Mouse (Mus musculus) left cerebral cortex, postnatal 25 days (tissue): ENCODE measurements at regions not wholly inside any gene's neighbourhood (a gene's known extent, or its start where the extent isn't known, plus 50 kb on each side); places are given as distances from the start of the nearest gene placed in this dataset.

Experiments used
- DNase-seq, 2 experiments: peaks; one replicate each; pipeline ENCODE4 v3.0.0; 2022; ENCODE audit warnings: low spot score in 2 of 2, mixed read lengths in 1 of 2
- intact Hi-C: fragments of 180-260 bp; cut with DNase I; formaldehyde crosslinking; loops from one replicate; pipeline ENCODE4 v1.15.1; 2025

GRCm38 (mm10) chr13:71166226-71166625, 324.6 kb upstream of the Adamts16 start:
- intact Hi-C loops, result no loop called here
- no peak for DNase-seq

- intact Hi-C loops, result no loop called here
- DNase-seq, result no peak
Observed at GRCm38 (mm10) chr13:71165096-71165920, 323.7 kb upstream of the Adamts16 start.

DNA sequence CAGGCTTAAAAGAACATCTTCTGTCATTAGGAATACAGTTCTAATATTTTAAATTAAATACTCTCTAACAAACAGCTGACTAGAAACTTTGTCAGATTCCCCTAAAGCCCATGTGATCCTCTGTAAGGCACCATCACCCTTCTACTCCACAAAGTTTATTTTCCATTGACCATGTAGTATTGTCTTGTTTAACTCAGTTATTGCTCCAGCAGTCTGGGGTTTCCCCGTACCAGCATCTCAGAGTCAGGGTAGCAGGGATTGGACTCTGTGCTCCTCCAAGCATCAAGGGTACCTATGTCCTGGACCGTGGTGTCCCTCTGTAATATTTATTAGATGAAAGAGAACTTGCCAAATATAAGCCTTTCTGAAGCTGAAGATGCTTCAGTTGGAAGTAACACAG, 322.4 kb upstream of the Adamts16 start:
- no peak for DNase-seq
- intact Hi-C loops, result no loop called here

GRCm38 (mm10) chr13:71162952-71163351, 321.3 kb upstream of the Adamts16 start:
- DNase-seq, result no peak
- intact Hi-C loops, result no loop called here

DNA sequence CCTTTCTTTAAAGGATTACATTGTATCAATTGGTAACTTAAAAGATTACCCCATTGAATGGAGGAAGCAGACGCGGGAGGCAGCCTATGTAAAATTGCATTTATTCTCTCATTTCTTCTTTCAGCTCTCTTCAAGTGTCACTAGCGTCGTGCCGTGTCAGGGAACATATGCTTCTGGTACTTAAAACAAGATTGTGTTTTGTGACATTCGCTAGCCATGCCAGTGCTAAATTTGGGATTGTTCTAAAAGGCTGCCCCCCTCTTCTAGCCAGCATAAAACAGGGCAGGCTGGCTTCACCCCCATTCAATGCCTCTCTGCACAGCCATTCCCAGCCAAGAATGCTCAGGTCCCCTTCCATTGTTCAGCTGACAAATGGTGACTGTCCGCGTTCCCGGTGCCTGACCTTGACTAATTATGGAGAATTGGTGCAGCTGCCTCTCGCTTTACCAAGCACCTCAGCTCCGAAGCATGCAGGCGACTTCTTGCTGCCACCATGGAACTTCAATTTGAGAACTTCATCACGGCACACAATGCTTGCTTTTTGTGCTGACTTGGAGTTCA, 316.8 kb upstream of the Adamts16 start:
- intact Hi-C loops, result no loop called here
- peak in 1 of 2 experiments; percentile 6 for DNase-seq

GRCm38 (mm10) chr13:71157656-71158299, 316.2 kb upstream of the Adamts16 start:
- DNase-seq, result peak in 1 of 2 experiments; percentile 14

DNA sequence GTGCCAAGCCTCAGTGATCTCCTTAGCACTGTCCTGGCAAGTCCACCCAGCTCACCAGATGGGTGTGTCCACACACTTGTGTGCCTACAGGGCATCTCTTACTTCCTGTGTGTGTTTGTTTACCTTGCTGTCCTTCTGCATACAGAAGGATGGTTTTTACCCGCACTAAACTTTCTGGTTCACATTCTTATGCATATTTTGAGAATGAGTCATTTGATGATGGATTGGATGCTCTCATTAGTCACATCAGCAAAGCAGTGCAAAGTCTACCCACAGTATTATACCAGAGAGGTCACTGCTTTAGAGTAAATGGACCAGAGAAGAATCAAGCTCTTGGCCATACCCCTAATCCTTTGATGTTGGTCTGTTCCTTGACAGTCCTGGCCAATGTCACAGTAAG, 308.5 kb upstream of the Adamts16 start:
- no peak for DNase-seq
- intact Hi-C loops, result no loop called here

More at GRCm38 (mm10) chr13:71157656-71158299, 316.2 kb upstream of the Adamts16 start:
- intact Hi-C loops, result no loop called here

GRCm38 (mm10) chr13:71149303-71149696, 307.7 kb upstream of the Adamts16 start:
- intact Hi-C loops, result no loop called here
- DNase-seq, result no peak

GRCm38 (mm10) chr13:71148491-71149302, 307.1 kb upstream of the Adamts16 start:
- intact Hi-C loops, result no loop called here

GRCm38 (mm10) chr13:71146859-71147443, 305.3 kb upstream of the Adamts16 start:
- no peak for DNase-seq
- intact Hi-C loops, result no loop called here

More at GRCm38 (mm10) chr13:71148491-71149302, 307.1 kb upstream of the Adamts16 start:
- DNase-seq, result no peak

DNA sequence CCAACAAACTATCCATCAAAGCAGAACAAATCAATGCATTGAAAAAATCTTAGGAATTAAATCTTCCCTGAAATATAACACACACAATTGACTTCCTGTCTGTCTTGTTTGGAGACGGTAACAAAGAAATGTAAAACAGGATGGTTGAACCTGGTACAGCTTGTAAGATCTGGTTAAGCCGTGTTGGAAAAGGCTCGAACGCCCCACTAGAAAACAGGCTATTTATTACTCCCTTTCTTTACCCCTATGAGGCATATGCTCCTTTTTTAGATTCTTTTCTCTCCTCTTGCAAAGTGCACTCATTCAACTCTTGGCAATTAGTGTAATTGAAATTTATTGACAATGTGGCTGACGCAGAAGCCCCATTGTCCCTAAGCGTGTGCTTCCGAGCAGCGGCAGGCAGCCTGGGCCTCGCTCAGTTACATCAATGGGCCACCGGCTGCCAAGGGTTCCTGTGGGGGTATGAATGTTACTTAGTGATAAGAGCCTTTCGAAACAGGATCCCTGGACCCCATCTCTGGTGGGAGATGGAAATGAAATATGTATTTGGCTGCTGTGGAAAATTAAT, 297.2 kb upstream of the Adamts16 start:
- intact Hi-C loops, result no loop called here
- DNase-seq, result no peak

DNA sequence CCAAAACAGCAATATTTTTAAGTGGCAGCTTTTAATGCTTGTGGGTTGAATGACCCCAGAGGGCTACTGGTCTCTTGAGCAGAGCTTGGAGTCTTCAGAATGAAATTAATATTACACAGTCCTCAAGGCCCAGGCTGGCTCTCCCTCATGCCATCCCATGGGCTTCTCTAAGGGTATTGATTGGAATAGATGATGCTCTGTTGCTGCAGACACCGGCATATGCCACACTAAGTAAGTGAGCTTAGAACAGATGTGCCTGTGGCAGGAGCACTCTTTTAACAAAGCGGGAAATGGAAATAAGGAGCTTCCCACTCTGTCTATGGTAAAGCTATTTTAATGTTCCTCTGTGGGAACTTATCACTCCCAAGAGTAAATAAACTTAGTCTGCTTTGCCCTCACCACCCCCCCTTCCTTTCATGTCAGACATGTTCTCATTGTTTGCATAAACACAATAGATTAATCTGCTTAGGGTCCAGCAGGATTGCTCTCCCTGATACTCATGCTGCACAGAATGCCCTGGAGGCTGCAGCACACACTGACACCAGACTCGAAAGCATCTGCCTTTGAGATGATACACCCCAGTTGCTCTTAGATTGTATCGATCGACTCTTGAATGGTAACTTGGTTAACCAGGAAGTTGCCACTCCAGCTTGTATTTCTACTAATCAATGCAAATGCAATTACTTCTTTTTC, 294.5 kb upstream of the Adamts16 start:
- intact Hi-C loops, result no loop called here
- DNase-seq, result no peak

- no peak for DNase-seq
- intact Hi-C loops, result no loop called here
Observed at GRCm38 (mm10) chr13:71121484-71121883, 279.9 kb upstream of the Adamts16 start.

- no peak for DNase-seq
- intact Hi-C loops, result loop anchor here (5.0 to 10.0 kb wide), 5 partner anchors 134 to 1659 kb away; no protein-coding TSS in a partner anchor
Observed at GRCm38 (mm10) chr13:71108175-71108574, 266.6 kb upstream of the Adamts16 start.

DNA sequence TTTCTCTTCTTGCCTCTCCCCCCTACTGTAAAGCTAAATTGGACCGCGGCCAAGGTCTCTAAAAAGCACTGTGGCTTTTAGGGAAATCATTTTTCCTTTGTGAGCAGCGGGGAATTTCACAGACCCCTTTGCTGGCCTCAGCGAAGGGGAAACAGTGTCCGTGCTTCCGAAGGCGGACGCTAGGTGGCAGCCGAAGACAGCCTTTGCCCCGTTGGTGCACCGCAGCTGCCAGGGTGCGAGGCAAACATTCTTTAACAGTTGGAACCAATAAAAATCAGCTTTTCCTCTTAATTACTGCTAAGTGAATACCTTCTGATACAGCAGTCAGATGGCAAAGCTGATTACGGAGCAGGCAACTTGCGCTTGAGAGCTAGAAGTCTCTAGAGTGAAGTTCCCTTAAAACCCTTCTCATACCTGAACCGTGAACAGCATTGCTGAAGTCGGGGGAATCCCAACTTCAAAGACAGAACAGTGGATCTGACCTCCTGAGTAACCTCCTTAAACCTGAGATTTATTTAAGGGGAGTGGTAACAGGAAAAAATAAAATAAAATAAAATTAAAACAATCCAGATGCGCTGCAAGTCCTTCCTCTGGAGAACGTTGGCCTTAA, 263.7 kb upstream of the Adamts16 start:
- intact Hi-C loops, result loop anchor here (2.0 to 10.0 kb wide), 6 partner anchors 97 to 1662 kb away; no protein-coding TSS in a partner anchor
- DNase-seq, result peak; percentile 67 to 78

DNA sequence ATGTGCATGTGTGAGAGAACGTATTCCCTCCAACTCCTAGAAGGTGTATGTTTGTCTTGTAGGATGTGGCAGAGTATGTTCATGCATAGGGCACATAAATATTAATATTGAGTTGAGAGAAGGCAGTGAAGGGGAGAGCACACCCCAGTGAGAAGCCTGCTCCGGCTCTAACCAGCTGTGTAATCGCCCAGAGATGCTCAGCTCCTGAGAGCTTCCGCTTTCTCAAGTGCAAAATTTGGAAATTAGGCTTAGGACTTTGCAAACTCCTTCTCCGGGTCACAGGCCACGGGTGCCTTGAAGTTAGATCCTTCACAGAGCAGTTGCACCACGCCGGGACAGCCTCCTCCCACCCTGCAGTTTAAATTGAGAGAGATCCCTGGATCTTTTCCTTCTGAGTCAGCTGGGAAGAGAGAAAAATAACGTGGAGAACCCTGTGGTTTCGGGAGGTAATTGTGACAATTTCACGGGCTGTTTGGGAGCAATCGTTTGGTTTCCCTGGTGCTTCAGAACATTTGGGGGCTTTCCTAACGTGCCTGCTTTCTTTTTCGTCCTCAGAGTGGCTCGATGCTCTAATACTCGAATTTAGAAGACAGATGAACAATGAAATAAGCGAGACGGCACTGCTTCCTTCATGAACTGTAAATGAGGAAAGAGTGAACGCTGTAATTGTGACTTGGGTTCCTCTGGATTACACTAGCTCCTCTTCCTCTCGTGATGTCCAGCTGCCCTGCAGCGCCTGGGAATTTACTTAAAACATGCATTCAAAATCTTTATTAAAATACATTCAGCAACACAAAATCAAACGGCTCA, 263.0 kb upstream of the Adamts16 start:
- intact Hi-C loops, result loop anchor here (2.0 to 10.0 kb wide), 6 partner anchors 96 to 1663 kb away; no protein-coding TSS in a partner anchor
- DNase-seq, result peak; percentile 8 to 25

- no peak for DNase-seq
- intact Hi-C loops, result no loop called here
Observed at GRCm38 (mm10) chr13:71084301-71084700, 242.7 kb upstream of the Adamts16 start.
